Comparison of ENCODE assay signal across 38 mouse cellular contexts in genomic region chr19:4729186-4729585, GRCm38 (mm10). TPM values are rescaled to one million over a fixed set of nuclear protein-coding genes. Genes with fewer than 3 reads are reported as not detected.
"Had no signal": no experiment of that assay in that cellular context is flagged by ENCODE, and none has a peak within 500 bp of the region (broad histone marks: within the 10 kb centered on the region; RNA-seq: fewer than 3 reads in every experiment).

No protein-coding gene starts in this region.

- H3K9me3 ChIP-seq: heart, embryonic 10.5 days; heart, embryonic 12.5 days; heart, embryonic 13.5 days; heart, embryonic 15.5 days; hindbrain, embryonic 10.5 days; hindbrain, embryonic 12.5 days; hindbrain, embryonic 13.5 days; hindbrain, embryonic 15.5 days; intestine, embryonic 15.5 days; kidney, embryonic 15.5 days had no signal

- H3K27ac ChIP-seq: heart, embryonic 10.5 days; heart, embryonic 13.5 days; heart, embryonic 15.5 days; hindbrain, embryonic 10.5 days; hindbrain, embryonic 12.5 days; hindbrain, embryonic 13.5 days; hindbrain, embryonic 14.5 days; hindbrain, embryonic 15.5 days; hindbrain, postnatal 0 days; intestine, embryonic 15.5 days; kidney, embryonic 15.5 days; kidney, postnatal 0 days; layer of hippocampus, adult 2 months had no signal

- ATAC-seq: hindbrain, embryonic 16.5 days; hindbrain, postnatal 0 days; inflammation-experienced regulatory T-cells, adult 6 months; intestine, embryonic 15.5 days; intestine, embryonic 16.5 days; intestine, postnatal 0 days had no signal

- H3K36me3 ChIP-seq: heart, embryonic 10.5 days; heart, embryonic 12.5 days; heart, embryonic 13.5 days; heart, embryonic 15.5 days; intestine, embryonic 15.5 days had no signal

- H3K4me3 ChIP-seq: heart, embryonic 10.5 days; heart, embryonic 12.5 days; heart, embryonic 13.5 days; heart, embryonic 15.5 days; hindbrain, embryonic 10.5 days; hindbrain, embryonic 12.5 days; hindbrain, embryonic 13.5 days; hindbrain, embryonic 15.5 days; intestine, embryonic 15.5 days; kidney, embryonic 15.5 days; layer of hippocampus, adult 2 months had no signal

- DNase-seq: heart, postnatal 10 days; heart, postnatal 14 days; heart, postnatal 36 days; heart, postnatal 4 days; kidney, adult 11 months; kidney, adult 18-20 months; kidney, adult 2 months; kidney, adult 8-10 months; kidney, adult 9 months; kidney, postnatal 10 days; kidney, postnatal 14 days; kidney, postnatal 25 days; kidney, postnatal 36 days; kidney, postnatal 4 days; layer of hippocampus, adult 9-11 months; layer of hippocampus, postnatal 36 days had no signal

- H3K4me2 ChIP-seq: heart, embryonic 11.5 days; heart, embryonic 12.5 days; heart, embryonic 13.5 days; heart, embryonic 15.5 days; hindbrain, embryonic 12.5 days; hindbrain, embryonic 13.5 days; hindbrain, embryonic 14.5 days; hindbrain, embryonic 15.5 days; intestine, embryonic 15.5 days; kidney, embryonic 15.5 days had no signal

- H3K27me3 ChIP-seq: heart, embryonic 13.5 days; heart, embryonic 15.5 days; hindbrain, embryonic 12.5 days; hindbrain, embryonic 13.5 days; hindbrain, embryonic 15.5 days; intestine, embryonic 15.5 days; kidney, embryonic 15.5 days had no signal

- H3K9ac ChIP-seq: heart, embryonic 12.5 days; heart, embryonic 13.5 days; heart, embryonic 15.5 days; hindbrain, embryonic 12.5 days; hindbrain, embryonic 13.5 days; hindbrain, embryonic 14.5 days; hindbrain, embryonic 15.5 days; intestine, embryonic 15.5 days; kidney, embryonic 15.5 days had no signal

- H3K4me1 ChIP-seq: heart, embryonic 10.5 days; heart, embryonic 12.5 days; heart, embryonic 13.5 days; heart, embryonic 15.5 days; hindbrain, embryonic 10.5 days; hindbrain, embryonic 12.5 days; hindbrain, embryonic 13.5 days; hindbrain, embryonic 15.5 days; intestine, embryonic 15.5 days had no signal

RNA-seq across cellular contexts. Expression of gene Gm960, which starts 30.7 kb away (rescaled TPM):
- total RNA-seq: heart, adult 8-10 months; heart, postnatal 10 days; heart, postnatal 14 days; heart, postnatal 25 days; heart, postnatal 36 days had no signal
- polyA plus RNA-seq: inflammation-experienced regulatory T-cells, adult 6 months; large intestine, adult 2 months had no signal
